Mouse (Mus musculus) hindbrain, embryonic 13.5 days (tissue): Measurements from ENCODE around the gene Obp2a. TPM values are rescaled to one million over a fixed set of nuclear protein-coding genes. Genes with fewer than 3 reads are reported as not detected.
"Not testable (repeated sequence)": the region's sequence is repeated elsewhere in the genome, so short reads cannot be mapped to it uniquely, and the experiment has no call there.

Experiments
- ATAC-seq: fragments of 200-750 bp; cut with Nextera tagmentation; 2 replicates; pipeline ENCODE4 v1.8.0; 2017; ENCODE audit warnings: moderate TSS enrichment; ENCODE audit not compliant: low FRiP score
- H3K27ac ChIP-seq: fragments of 300-500 bp; sonication (generic); 2 replicates; pipeline ENCODE4 v1.5.1; 2015; ENCODE audit warnings: inconsistent platforms, mild to moderate bottlenecking, moderate library complexity
- H3K27me3 ChIP-seq: fragments of 300-500 bp; sonication (generic); 2 replicates; pipeline ENCODE4 v1.6.1; 2015; ENCODE audit warnings: mild to moderate bottlenecking, inconsistent platforms
- H3K36me3 ChIP-seq: fragments of 300-500 bp; sonication (generic); 2 replicates; pipeline ENCODE4 v1.6.1; 2015; ENCODE audit warnings: mild to moderate bottlenecking, inconsistent platforms
- H3K4me1 ChIP-seq: fragments of 300-500 bp; sonication (generic); replicated peaks from 2 replicates; pipeline ENCODE4 v1.6.1; 2015; ENCODE audit warnings: inconsistent platforms
- H3K4me2 ChIP-seq: fragments of 300-500 bp; sonication (generic); 2 replicates; pipeline ENCODE4 v1.6.1; 2015; ENCODE audit warnings: inconsistent platforms, mild to moderate bottlenecking, moderate library complexity
- H3K4me3 ChIP-seq: fragments of 300-500 bp; sonication (generic); 2 replicates; pipeline ENCODE4 v1.5.1; 2015; ENCODE audit warnings: mild to moderate bottlenecking, inconsistent platforms
- H3K9ac ChIP-seq: fragments of 300-500 bp; sonication (generic); 2 replicates; pipeline ENCODE4 v1.6.1; 2015; ENCODE audit warnings: mild to moderate bottlenecking, inconsistent platforms
- H3K9me3 ChIP-seq: fragments of 300-500 bp; sonication (generic); 2 replicates; pipeline ENCODE4 v1.6.1; 2016; ENCODE audit warnings: inconsistent platforms
- WGBS: fragments of 180-500 bp; shearing (Covaris S2); methylation state at CpG from one replicate; pipeline ENCODE4 v1.1.7; 2015; 5-methylcytosine and 5-hydroxymethylcytosine counted together
- polyA plus RNA-seq: library from polyadenylated mRNA; unstranded; fragments of >200 nt; fragmentation: Nextera tagmentation; extraction: Ambion mirVana; gene quantifications from 2 replicates; pipeline ENCODE4 v1.2.1, GENCODE M21; 2015

Obp2a gene
- polyA plus RNA-seq, 1 experiment from 2014 or later = not detected

DNA sequence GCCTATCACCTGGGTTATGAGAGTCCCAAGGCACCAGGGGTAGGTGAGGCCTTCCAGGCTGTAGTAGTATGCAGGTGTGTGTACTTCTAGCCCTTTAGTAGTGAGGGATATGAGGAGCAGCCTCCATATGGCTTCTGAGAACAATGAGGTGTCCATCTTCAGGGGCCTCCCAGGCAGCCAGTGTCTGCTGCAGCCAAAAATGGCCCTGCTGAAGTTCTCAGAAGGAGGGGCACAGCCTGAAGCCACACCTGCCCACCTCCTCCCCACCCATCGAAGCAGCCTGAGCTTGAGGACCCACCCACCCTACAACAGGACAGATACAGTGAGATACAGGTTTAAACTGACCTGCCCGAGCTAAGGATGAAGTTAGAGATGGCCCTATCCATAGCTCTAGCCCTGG lies 17.4 kb upstream of the Obp2a start, which contains the start of gene Lcn10:
TSS of gene Lcn10 (plus strand) at position 301 of the 400 bp plus-strand sequence.
- Histone ChIP-seq H3K27me3 (0 out of 2 replicates have a peak, but pooled peaks cover 2% of the 10 kb centered on the region), H3K4me1 (no peaks in the 10 kb centered on the region)
- ATAC-seq = no peak

DNA sequence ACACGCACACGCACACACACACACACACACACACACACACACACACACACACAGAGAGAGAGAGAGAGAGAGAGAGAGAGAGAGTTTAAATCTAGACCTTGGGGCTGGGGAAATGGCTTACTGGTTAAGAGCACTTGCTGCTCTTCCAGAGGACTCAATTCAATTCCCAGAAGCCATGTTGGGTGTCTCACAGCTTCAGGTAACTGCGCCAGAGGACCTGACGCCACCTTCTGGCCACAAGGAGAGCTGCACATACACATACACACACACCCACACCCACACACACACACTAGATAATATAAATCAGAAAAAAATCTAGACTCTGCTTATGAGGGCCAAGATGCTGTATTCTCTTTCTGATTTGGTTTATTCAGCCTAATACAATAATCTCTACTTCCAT lies 12.9 kb upstream of the Obp2a start:
- Histone ChIP-seq H3K4me3 (no peak overlapping the region), H3K4me1 (no peaks in the 10 kb centered on the region), H3K9me3 (no peaks in the 10 kb centered on the region), H3K27me3 (0 out of 2 replicates have a peak, but pooled peaks cover 2% of the 10 kb centered on the region), H3K9ac (no peak overlapping the region), H3K36me3 (no peaks in the 10 kb centered on the region), H3K4me2 (no peak overlapping the region), H3K27ac (no peak overlapping the region)
- no peak for ATAC-seq
- WGBS = 73% methylated on average over 4 of the region's 4 CpGs

More for the DNA sequence above, 17.4 kb upstream of the Obp2a start, which contains the start of gene Lcn10:
- H3K27ac ChIP-seq = no peak within 1 kb of the TSS
- H3K4me2 ChIP-seq = no peak within 1 kb of the TSS
- 76% methylated on average over 2 of the region's 2 CpGs for WGBS
- H3K9ac ChIP-seq = no peak within 1 kb of the TSS
- H3K36me3 ChIP-seq = no peaks in the 10 kb centered on the region
- H3K9me3 ChIP-seq = no peaks in the 10 kb centered on the region
- H3K4me3 ChIP-seq = no peak within 1 kb of the TSS

DNA sequence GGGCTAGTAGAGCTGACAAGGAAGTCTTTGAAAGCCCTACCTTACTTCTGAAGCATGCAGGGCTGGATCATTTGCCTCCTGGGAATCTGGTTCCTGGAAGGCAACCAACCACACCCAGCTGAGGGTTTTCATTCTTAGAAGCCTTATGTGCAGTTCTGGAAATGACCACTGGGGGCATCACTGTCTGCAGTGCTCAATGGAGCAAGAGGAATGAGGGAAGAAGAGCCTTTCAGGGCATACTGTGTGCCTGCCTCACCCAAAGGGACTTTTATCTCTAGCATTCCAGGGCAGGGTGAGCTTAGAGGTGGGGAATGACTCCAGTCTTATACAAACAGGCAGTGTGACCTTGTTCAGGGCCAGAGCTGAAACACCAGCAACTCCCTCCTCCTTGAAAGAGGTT lies 5.2 kb upstream of the Obp2a start:
- Histone ChIP-seq H3K4me3 (no peak overlapping the region), H3K27me3 (no peaks in the 10 kb centered on the region), H3K9ac (no peak overlapping the region), H3K27ac (no peak overlapping the region), H3K4me2 (no peak overlapping the region), H3K4me1 (no peaks in the 10 kb centered on the region), H3K9me3 (no peaks in the 10 kb centered on the region), H3K36me3 (no peaks in the 10 kb centered on the region)
- no peak for ATAC-seq

DNA sequence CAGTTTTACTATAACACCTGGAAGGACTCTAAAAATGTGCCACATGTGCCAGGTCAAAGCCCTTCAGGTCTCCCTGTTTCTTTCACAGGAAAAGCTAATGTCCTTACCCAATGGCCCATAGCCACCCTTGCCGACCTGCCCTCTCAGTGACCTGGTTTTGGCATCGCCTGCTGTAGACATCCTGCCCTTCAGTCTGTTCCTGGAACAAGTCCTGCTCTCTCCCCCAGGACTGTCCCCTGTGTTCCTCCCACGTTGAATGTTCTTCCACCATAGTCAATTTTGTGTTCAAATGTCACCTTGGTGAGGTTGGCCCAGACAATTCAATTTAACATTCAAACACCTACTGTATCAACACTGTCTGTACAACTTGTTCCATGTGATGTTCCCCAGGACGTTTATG lies 2.9 kb upstream of the Obp2a start:
- no peak overlapping the region for H3K27ac ChIP-seq
- no peaks in the 10 kb centered on the region for H3K27me3 ChIP-seq
- no peak overlapping the region for H3K4me3 ChIP-seq
- WGBS = 72% methylated on average over 4 of the region's 4 CpGs
- H3K9ac ChIP-seq = no peak overlapping the region
- no peak for ATAC-seq
- no peaks in the 10 kb centered on the region for H3K9me3 ChIP-seq
- no peak overlapping the region for H3K4me2 ChIP-seq
- no peaks in the 10 kb centered on the region for H3K36me3 ChIP-seq
- no peaks in the 10 kb centered on the region for H3K4me1 ChIP-seq

DNA sequence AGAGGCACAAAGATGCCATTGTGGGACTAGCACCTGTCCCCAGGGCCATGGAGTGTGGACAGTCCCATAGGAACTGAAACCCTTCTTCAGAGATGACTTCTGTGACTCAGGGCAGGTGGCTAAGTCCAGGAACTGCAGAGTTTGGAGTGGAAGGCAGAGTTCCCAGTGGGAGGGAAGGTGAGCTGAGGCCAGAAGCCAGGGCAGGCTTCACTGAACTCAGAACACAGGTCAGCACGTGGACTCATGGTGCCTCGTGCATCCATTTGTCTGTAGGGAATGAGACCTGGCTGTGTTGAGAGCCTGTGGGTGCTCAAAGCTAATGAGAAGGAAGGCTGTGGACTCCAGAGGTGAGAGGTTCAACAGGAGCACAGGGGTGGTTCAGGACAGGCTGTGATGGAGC lies 1.1 kb upstream of the Obp2a start:
- Histone ChIP-seq H3K4me3 (no peak overlapping the region), H3K4me1 (no peaks in the 10 kb centered on the region), H3K27ac (no peak overlapping the region), H3K4me2 (no peak overlapping the region), H3K9me3 (no peaks in the 10 kb centered on the region), H3K27me3 (no peaks in the 10 kb centered on the region), H3K36me3 (no peaks in the 10 kb centered on the region), H3K9ac (no peak overlapping the region)
- 89% methylated on average over 2 of the region's 2 CpGs for WGBS
- no peak for ATAC-seq

DNA sequence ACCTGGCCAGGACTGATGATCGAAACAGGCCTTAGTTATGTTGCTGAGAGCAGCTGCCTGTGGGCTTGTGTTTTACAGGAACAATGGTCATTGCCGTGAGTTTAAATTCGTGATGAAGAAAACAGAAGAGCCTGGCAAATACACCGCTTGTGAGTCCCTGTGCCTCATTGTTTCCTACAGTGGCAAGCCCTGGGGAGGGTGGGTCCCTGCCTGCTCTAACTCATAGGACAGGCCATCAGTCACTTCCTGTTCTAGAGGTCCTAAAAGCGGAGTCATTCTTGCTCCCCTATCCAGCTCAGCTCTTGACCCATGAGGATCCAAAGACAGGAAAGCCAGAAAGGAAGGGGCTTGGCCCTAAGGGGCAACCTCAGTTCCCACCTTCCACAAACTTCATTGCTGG lies 1.2 kb downstream of the Obp2a start:
- Histone ChIP-seq H3K27ac (no peak overlapping the region), H3K9me3 (no peaks in the 10 kb centered on the region), H3K27me3 (no peaks in the 10 kb centered on the region), H3K4me2 (no peak overlapping the region), H3K9ac (no peak overlapping the region), H3K4me3 (no peak overlapping the region), H3K4me1 (no peaks in the 10 kb centered on the region), H3K36me3 (no peaks in the 10 kb centered on the region)
- WGBS = 85% methylated on average over 5 of the region's 5 CpGs
- no peak for ATAC-seq

DNA sequence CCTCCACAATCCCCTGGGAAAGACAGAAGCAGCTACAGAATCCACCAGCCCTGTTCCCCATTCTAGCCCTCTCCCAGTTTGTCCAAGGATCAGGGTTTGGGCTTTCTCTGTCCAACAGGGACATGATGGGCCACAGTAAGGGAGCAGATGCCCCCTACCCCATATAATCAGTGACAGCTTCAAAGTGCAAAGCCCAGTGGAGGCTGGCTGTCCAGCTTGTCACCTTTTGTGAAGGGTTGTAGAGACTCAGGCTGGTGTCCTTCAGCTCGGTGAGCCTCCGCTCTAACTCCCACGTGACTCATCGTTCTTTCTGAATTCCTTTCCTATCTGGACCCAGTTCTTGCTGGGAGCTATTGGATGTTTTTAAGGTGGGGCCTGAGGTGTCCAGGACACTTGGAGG lies 3.9 kb downstream of the Obp2a start:
- no peak overlapping the region for H3K4me2 ChIP-seq
- ATAC-seq = no peak
- H3K27ac ChIP-seq = no peak overlapping the region
- peaks cover 11% of the 10 kb centered on the region for H3K4me1 ChIP-seq
- H3K4me3 ChIP-seq = no peak overlapping the region
- H3K9ac ChIP-seq = no peak overlapping the region
- H3K9me3 ChIP-seq = no peaks in the 10 kb centered on the region
- 85% methylated on average over 4 of the region's 4 CpGs for WGBS
- H3K27me3 ChIP-seq = no peaks in the 10 kb centered on the region
- H3K36me3 ChIP-seq = no peaks in the 10 kb centered on the region

DNA sequence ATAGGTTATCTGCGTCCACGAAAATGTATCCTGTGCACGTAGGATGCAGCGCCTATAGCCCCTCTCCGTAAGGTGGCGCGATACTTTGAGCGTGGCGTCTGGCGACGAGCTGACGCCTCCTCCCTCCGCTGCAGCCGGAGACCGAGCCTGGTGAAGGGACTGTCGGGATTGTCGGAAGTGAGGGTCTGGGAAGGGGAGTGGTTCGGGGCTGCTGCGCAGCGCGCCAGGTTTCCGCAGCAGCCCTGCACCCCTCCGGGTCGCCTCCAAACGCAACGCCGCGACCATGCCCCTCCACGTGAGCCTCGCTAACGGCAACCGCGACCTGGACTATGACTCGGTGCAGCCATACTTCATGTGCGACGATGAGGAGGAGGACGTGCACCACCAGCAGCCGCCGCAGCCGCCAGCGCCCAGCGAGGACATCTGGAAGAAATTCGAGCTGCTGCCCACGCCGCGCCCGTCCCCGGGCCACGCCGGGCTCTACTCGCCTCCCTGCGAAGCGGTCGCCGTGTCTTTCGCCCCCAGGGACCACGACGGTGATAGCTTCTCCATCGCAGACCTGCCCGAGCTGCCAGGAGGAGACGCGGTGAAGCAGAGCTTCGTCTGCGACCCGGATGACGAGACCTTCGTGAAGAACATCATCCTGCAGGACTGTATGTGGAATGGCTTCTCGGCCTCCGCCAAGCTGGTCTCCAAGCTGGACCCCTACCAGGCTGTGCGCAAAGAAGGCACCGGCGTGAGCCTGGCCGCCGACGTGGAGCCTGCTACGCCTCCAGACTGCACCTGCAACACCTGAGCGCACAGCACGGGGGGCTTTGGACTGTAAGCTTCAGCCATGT lies 7.0 kb downstream of the Obp2a start, which contains the start of gene Bmyc:
TSS of gene Bmyc (plus strand) at position 97 of the 839 bp plus-strand sequence.
- no peaks in the 10 kb centered on the region for H3K36me3 ChIP-seq
- H3K4me3 ChIP-seq = peak within 1 kb of the TSS; percentile 77
- peaks cover 21% of the 10 kb centered on the region for H3K4me1 ChIP-seq
- no peaks in the 10 kb centered on the region for H3K9me3 ChIP-seq
- H3K27me3 ChIP-seq = no peaks in the 10 kb centered on the region
- peak within 1 kb of the TSS; percentile 92 for H3K27ac ChIP-seq
- WGBS = under 1% methylated on average over 72 of the region's 78 CpGs
- ATAC-seq = peak; percentile 95
- peak within 1 kb of the TSS; percentile 84 for H3K4me2 ChIP-seq
- peak within 1 kb of the TSS; percentile 90 for H3K9ac ChIP-seq

DNA sequence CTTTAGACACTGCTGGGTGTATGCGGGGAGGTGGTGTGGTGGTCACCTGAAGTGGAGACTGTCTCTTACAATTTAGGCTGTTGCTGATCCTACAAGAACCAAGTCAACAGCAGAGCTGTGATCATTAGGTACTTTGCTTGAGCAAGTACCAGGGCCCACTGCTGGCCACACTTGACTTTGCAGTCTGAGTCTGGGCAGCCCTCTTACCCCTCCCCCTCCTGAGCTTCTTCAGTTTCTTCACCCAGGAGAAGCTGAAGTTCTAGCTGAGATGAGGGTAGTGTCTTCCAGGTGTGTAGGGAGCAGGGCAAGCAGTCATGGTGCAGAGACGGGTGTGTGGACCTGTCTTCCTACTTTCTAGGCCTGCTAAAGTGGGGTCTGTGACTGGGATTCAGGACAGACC lies 8.3 kb downstream of the Obp2a start:
- Histone ChIP-seq H3K9me3 (no peaks in the 10 kb centered on the region), H3K4me3 (peak overlapping the region; percentile 27), H3K9ac (peak overlapping the region; percentile 51; the same call in 1 of the 2 replicates), H3K36me3 (no peaks in the 10 kb centered on the region), H3K4me1 (peaks cover 21% of the 10 kb centered on the region), H3K27ac (no peak overlapping the region), H3K4me2 (peak overlapping the region; percentile 84), H3K27me3 (no peaks in the 10 kb centered on the region)
- ATAC-seq = no peak
- WGBS = 78% methylated on average over 2 of the region's 2 CpGs

DNA sequence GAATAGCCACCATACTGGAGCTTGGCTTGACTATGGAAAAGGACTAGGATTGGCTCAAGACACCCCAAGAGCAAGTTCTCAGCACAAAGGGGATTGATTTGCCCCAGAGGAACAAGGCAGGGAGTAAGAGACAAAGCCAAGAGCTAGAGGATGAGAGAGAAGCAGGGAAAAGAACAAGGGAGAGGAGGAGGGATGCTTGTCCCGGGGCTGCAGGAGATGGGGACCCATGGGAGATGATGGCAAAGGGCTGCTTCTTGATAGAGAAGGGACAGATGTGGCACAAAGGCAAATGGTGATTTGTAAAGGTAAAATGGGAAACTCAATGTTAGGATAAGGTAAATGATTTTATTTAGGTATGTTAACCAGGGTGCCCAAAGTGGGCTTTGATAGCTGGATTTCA lies 9.2 kb downstream of the Obp2a start:
- ATAC-seq, H3K27ac ChIP-seq, H3K36me3 ChIP-seq, H3K9me3 ChIP-seq, H3K27me3 ChIP-seq: not testable (repeated sequence)
- 81% methylated on average over 1 of the region's 1 CpGs for WGBS
- Histone ChIP-seq H3K9ac (peak overlapping the region; percentile 51; the same call in 1 of the 2 replicates), H3K4me3 (peak overlapping the region; percentile 27; the same call in 1 of the 2 replicates), H3K4me1 (peaks cover 21% of the 10 kb centered on the region), H3K4me2 (peak overlapping the region; percentile 84; the same call in 1 of the 2 replicates)

DNA sequence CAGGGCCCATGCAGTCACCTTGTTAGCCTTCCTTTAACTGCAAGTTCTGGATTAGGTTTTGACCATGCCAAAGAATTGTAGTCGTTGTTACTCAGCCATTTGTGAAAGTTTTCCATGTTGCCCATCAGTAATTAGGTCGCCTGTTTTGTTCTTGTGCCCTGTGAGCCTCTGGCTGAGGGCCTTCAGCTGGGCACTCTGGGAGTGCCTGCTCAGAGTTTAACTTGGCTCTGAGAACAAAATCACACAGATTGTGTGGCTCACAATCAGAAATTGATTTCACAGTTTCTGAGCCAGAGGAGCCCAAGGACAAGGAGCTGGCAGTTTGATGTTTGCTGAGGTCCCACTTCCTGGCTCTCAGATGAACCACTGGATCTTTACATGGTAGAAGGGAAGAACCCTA lies 9.9 kb downstream of the Obp2a start:
- not testable (repeated sequence) for H3K36me3 ChIP-seq, H3K4me2 ChIP-seq, H3K27ac ChIP-seq, H3K9ac ChIP-seq, H3K9me3 ChIP-seq, H3K4me3 ChIP-seq, ATAC-seq, H3K27me3 ChIP-seq
- peaks cover 21% of the 10 kb centered on the region for H3K4me1 ChIP-seq
- WGBS = 76% methylated on average over 2 of the region's 2 CpGs

DNA sequence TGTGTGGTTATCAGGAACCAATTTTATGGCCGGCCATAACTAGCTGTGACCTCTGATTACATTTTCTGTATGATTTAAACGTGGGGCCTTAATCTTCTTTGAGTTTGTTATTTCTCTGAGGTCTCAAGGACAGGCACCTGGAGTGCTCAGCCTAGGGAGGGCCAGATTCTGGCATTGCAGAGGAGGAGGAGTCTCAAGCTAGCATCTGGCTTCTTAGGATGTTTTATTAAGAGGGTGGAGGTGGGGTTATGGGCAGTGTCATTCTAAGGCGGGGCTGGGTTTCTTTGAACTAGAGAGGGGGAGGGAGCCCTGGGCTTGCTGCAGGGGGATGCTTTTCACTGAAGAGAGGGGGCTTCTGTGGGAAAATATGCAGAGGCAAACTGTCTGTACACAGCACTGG lies 11.8 kb downstream of the Obp2a start:
- H3K4me2 ChIP-seq, ATAC-seq, H3K4me3 ChIP-seq, H3K27me3 ChIP-seq, H3K9ac ChIP-seq, H3K27ac ChIP-seq, H3K9me3 ChIP-seq, H3K36me3 ChIP-seq: not testable (repeated sequence)
- peaks cover 21% of the 10 kb centered on the region for H3K4me1 ChIP-seq
- WGBS = 29% methylated on average over 3 of the region's 3 CpGs

DNA sequence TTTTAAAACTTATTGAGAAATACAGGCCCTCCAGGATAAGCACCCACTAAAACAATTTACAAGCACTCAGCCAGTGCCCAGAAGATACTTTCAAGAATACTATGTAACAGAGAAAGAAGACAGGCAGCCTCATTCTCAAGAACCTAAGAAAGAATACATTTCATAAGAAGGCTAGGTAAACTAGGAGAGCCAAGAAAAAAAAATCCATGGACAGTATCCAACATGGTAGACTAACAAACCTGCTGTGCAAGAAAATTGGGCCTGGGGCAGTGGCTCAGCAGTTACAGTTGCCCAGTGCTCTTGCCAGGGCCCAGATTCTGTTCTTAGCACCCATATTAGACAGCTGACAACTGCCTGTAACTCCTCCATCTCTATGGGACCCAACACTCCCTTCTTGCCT lies 17.4 kb downstream of the Obp2a start:
- Histone ChIP-seq H3K9me3 (no peaks in the 10 kb centered on the region), H3K27me3 (no peaks in the 10 kb centered on the region), H3K4me1 (no peaks in the 10 kb centered on the region), H3K27ac (no peak overlapping the region), H3K9ac (no peak overlapping the region), H3K36me3 (no peaks in the 10 kb centered on the region), H3K4me3 (no peak overlapping the region), H3K4me2 (no peak overlapping the region)
- ATAC-seq = no peak
